Mouse (Mus musculus): ENCODE measurements around the gene Smpd1.

Smpd1 gene

GRCm38 (mm10) chr7:105554212-105554942 lies at the start of gene Smpd1:
Gene Smpd1 (plus strand): TSS chr7:105554360.
- peak; percentile 42 for DNase-seq (ENCODE audit: low spot score)

DNA sequence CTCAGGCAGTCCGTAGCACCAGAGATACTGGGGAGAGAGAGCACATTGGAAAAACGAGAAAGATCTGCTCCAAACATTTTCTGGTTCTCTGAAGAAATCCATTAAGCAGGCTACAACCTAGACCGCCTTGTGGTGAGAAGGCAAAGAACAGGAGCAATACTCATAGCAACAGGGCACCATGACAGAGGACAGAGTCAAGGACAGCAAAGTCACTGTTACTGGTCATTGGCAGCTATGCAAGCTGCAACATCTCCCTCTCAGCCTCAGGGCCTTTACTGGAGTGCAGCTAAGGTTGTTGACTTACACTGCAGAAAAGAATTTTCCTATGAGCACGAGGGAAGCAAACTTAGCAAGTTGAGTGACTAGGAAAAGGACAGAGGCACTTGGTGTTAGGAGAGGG lies 46.9 kb upstream of the Smpd1 start:
- DNase-seq (ENCODE audit: low spot score) = no peak

GRCm38 (mm10) chr7:105510143-105510542 lies 44.0 kb upstream of the Smpd1 start:
- DNase-seq (ENCODE audit: low spot score) = no peak

GRCm38 (mm10) chr7:105513845-105514291 lies 40.3 kb upstream of the Smpd1 start:
- no peak for DNase-seq (ENCODE audit: low spot score)

GRCm38 (mm10) chr7:105514561-105514960 lies 39.6 kb upstream of the Smpd1 start:
- DNase-seq (ENCODE audit: low spot score) = no peak

GRCm38 (mm10) chr7:105515178-105515577 lies 39.0 kb upstream of the Smpd1 start:
- no peak for DNase-seq (ENCODE audit: low spot score)

DNA sequence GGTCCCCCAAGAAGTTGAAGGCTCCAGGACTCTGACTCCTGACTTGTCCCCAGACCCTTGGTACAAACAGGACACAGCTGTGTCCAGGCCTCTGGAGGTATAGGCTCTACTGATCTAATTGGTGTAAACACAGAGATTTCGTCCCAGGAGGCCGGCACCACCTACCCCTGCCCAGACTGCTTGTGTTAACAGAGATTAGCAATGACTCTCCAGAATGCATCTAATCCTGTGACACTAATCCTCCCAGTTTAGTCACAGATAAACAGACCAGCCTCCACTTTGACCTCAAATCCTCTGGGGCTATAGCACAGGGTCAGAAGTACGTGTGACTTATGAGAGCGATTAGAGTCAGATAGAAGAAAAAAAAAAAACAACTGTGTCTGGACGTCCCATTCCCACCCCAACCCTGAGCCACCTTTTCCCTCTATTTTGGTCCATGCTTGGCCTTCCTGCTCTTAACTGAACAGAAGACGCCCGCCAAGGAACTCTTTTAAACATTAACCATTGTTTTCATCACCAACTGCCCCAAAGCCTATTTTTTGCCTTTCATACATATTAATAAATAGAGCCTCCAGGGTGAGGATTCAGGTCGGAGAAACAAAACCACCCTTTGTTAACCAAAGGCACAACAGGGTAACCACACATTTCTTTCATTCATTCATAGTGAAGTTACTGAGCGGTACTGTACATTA lies 37.3 kb upstream of the Smpd1 start:
- no peak for DNase-seq (ENCODE audit: low spot score)

- no peak for DNase-seq (ENCODE audit: low spot score)
Measured at GRCm38 (mm10) chr7:105519336-105519735, 34.8 kb upstream of the Smpd1 start.

- no peak for DNase-seq (ENCODE audit: low spot score)
Measured at GRCm38 (mm10) chr7:105519771-105520170, 34.4 kb upstream of the Smpd1 start.

GRCm38 (mm10) chr7:105520201-105520600 lies 34.0 kb upstream of the Smpd1 start:
- DNase-seq (ENCODE audit: low spot score) = no peak

DNA sequence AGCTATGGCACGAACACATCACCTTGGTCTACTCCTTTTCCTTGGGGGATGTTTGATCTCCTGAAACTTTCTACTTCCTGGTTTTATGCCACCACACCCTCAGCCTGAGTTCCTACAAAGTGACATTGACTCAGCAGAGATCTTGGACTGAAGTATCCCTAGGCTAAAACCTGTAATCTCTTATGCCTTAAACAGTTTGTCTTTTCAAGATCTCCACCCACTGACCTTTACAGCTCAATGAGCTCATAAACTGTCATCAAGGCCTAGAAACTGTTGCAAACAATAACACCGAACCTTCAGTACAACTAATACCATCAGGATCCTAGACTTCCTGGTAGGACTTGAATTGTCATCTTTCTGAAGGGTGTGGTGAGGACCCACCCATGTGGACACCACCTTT lies 29.9 kb upstream of the Smpd1 start:
- no peak for DNase-seq (ENCODE audit: low spot score)

DNA sequence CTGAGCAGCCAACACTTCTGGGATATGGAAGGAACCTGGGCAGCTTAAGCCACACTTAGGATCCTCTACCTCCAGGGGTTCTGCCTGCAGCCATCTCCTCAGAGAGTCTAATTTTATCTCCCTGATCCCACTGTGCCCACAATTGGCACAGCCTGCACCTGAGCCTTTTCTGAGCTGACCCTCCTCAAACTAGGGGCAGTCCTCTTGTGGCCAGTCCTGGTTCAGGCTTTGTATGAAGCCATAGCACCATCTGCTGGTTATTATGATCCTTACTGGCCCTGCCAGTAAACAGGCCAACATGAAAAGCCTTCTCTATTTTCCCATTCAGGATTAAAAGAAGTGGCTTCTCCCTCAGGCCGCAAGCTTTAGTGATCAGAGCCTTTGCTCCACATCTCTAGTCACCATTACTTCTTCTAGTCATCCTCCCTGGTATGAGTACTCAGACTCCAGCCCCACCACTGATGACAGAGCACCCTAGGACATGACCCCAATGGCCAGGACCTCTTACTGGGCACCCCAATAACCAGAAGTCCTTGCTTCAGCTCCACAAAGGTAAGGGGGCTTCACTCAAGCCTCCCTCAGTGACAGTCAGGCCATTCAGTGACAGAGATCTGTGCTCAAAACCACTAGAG lies 26.7 kb upstream of the Smpd1 start:
- no peak for DNase-seq (ENCODE audit: low spot score)

DNA sequence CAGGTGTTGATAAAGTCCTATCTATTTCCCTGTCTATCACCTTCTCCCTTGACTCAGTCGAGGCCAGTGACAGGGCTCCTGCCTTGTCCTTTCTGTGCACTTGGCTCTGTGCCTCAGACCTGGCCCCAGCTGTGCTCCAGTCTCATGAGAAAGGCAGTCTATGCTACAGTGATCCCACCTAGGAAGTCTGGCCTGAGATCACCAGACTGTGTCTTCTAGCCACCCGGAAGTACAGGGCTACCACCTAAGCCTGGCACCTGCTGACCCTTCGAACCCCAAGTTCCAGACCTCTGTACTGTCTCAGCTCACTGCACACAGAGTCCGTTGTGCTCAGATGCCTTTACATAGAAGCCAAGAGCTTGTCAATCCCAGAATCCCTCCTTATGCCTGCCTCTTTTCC lies 26.1 kb upstream of the Smpd1 start:
- DNase-seq (ENCODE audit: low spot score) = no peak

GRCm38 (mm10) chr7:105534162-105534561 lies 20.0 kb upstream of the Smpd1 start:
- DNase-seq (ENCODE audit: low spot score) = no peak

GRCm38 (mm10) chr7:105545986-105546385 lies 8.2 kb upstream of the Smpd1 start:
- DNase-seq (ENCODE audit: low spot score) = no peak

GRCm38 (mm10) chr7:105547970-105548369 lies 6.2 kb upstream of the Smpd1 start:
- no peak for DNase-seq (ENCODE audit: low spot score)

GRCm38 (mm10) chr7:105549035-105549434 lies 5.1 kb upstream of the Smpd1 start:
- DNase-seq (ENCODE audit: low spot score) = no peak

DNA sequence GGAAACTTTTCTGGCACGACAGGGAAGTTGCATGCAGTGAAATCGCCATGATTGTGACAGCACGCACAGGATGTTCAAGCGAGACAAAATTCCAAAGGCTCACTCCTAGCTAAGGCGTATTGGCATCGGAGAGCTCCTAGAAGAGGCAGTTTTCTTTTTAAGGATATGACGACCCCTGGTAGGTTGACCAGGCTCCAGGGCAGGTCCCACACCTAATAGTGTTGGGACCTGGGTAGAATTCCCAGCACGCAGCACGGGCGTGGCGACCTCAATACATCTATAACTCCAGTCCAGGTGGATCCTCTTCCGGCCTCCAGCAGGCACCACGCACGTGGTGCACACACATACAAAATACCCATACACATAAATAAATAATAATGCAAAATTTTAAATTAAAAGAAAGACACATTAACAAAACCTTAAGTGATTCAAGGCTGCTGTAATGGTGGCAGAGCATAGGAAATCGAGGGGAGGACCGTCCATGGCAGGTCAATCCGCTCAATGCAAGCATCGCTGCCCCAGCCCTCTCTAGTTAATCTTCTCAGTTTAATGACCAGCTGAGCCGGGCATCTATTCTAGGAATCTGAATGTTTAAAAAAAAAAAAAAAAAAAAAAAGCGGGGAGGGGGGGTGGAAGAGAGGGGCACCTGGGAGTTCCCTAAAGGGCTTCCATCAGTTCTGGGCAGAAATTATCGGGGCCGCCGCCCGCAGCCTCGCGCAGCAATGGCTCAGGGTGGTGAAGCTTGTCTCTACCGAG lies 526 bp upstream of the Smpd1 start:
- DNase-seq (ENCODE audit: low spot score) = no peak

DNA sequence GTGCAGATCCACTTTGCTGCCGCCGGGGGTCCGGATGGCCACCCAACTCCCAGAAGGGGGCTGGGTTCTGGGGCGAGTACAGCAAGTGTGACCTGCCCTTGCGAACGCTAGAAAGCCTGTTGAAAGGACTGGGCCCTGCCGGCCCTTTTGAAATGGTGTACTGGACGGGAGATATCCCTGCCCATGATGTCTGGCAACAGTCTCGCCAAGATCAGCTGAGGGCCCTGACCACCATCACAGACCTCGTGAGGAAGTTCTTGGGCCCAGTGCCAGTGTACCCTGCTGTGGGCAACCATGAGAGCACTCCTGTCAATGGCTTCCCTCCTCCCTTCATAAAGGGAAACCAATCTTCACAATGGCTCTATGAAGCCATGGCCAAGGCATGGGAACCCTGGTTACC lies 1.4 kb downstream of the Smpd1 start:
- DNase-seq (ENCODE audit: low spot score) = no peak

GRCm38 (mm10) chr7:105556406-105556805 lies 2.2 kb downstream of the Smpd1 start:
- no peak for DNase-seq (ENCODE audit: low spot score)

GRCm38 (mm10) chr7:105557671-105558070 lies 3.5 kb downstream of the Smpd1 start:
- DNase-seq (ENCODE audit: low spot score) = no peak

- DNase-seq (ENCODE audit: low spot score) = no peak
Measured at GRCm38 (mm10) chr7:105559016-105559415, 4.9 kb downstream of the Smpd1 start.

Measured in urinary bladder, postnatal 10 days (tissue).